Mouse (Mus musculus) heart, adult 2 months (tissue): Measurements from ENCODE around the gene Tshz2.

Experiments
- CTCF ChIP-seq: fragments of 200-600 bp; IDR thresholded peaks from 2 replicates; pipeline ENCODE4 v1.8.1; 2022; ENCODE audit warnings: antibody characterized with exemption, mild to moderate bottlenecking, moderate library complexity
- EP300 ChIP-seq: fragments of 200-500 bp; IDR thresholded peaks from 2 replicates; pipeline ENCODE4 v1.6.1; 2011; ENCODE audit warnings: low read depth, low read length, control low read depth; ENCODE audit not compliant: insufficient read depth
- POLR2A ChIP-seq: fragments of 200-500 bp; IDR thresholded peaks from 2 replicates; pipeline ENCODE4 v1.6.1; 2011; ENCODE audit warnings: mild to moderate bottlenecking, low read depth, low read length, control low read depth; ENCODE audit not compliant: insufficient read depth

GRCm38 (mm10) chr2:169777764-169778163, 145.0 kb downstream of the Tshz2 start:
- TF ChIP-seq CTCF = no peak
- no peak for TF ChIP-seq POLR2A
- TF ChIP-seq EP300 = 0 out of 2 replicates have a peak, but pooled peaks have one; percentile 58
